Mouse (Mus musculus) spleen, adult 2 months (tissue): ENCODE measurements around the gene Hmcn1.

ENCODE experiments used
- CTCF ChIP-seq: fragments of 200-500 bp; IDR thresholded peaks from 2 replicates; pipeline ENCODE4 v1.5.1; 2011; ENCODE audit warnings: mild to moderate bottlenecking, inconsistent platforms; ENCODE audit not compliant: insufficient read depth, insufficient read length, insufficient replicate concordance; ENCODE audit errors: extremely low read depth
- POLR2A ChIP-seq: fragments of 200-500 bp; IDR thresholded peaks from 2 replicates; pipeline ENCODE4 v1.6.1; 2011; ENCODE audit warnings: low read depth, low read length, inconsistent platforms

- TF ChIP-seq POLR2A (no peak), CTCF (no peak)
Measured at GRCm38 (mm10) chr1:150857779-150858178, 135.5 kb downstream of the Hmcn1 start.
